Mouse (Mus musculus) heart, adult 2 months (tissue): Measurements from ENCODE around the gene Efna3.

ENCODE experiments used
- CTCF ChIP-seq: fragments of 200-600 bp; IDR thresholded peaks from 2 replicates; pipeline ENCODE4 v1.8.1; 2022; ENCODE audit warnings: antibody characterized with exemption, mild to moderate bottlenecking, moderate library complexity
- EP300 ChIP-seq: fragments of 200-500 bp; IDR thresholded peaks from 2 replicates; pipeline ENCODE4 v1.6.1; 2011; ENCODE audit warnings: low read depth, low read length, control low read depth; ENCODE audit not compliant: insufficient read depth
- POLR2A ChIP-seq: fragments of 200-500 bp; IDR thresholded peaks from 2 replicates; pipeline ENCODE4 v1.6.1; 2011; ENCODE audit warnings: mild to moderate bottlenecking, low read depth, low read length, control low read depth; ENCODE audit not compliant: insufficient read depth

DNA sequence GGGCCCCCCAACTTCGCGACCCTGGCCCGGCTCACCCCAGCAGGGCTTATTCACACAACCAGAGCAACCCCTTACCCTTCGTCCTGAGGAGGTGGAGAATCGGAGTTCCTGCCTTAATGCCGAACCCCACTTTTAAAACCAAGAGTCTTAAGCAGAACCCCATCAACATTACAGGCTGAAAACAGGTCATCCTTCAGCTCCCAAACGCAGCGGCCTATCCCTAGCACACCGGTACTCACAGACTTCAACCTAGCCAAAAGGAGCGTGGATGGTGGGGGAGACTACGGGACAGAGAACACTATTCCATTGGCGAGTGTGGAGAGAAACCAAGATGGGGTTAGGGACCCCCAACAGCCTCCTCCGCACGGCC, 649 bp downstream of the Efna3 start:
- TF ChIP-seq EP300 (no peak), POLR2A (no peak), CTCF (no peak)
